Mouse (Mus musculus) NIH3T3 (cell line): Measurements from ENCODE around the gene Plxnd1.

Source experiments
- DNase-seq: peaks from one replicate; pipeline ENCODE4 v3.0.0-alpha.2; 2012; ENCODE audit warnings: low read depth

Gene Plxnd1

GRCm38 (mm10) chr6:115957681-115958080 lies 37.1 kb downstream of the Plxnd1 start:
- no peak for DNase-seq

- peak; percentile 25 for DNase-seq
Measured at GRCm38 (mm10) chr6:115956922-115957601, 37.7 kb downstream of the Plxnd1 start.

GRCm38 (mm10) chr6:115956418-115956921 lies 38.3 kb downstream of the Plxnd1 start:
- no peak for DNase-seq

- DNase-seq: no peak
Measured at GRCm38 (mm10) chr6:115955664-115956063, 39.1 kb downstream of the Plxnd1 start.

GRCm38 (mm10) chr6:115955169-115955568 lies 39.6 kb downstream of the Plxnd1 start:
- DNase-seq: no peak

GRCm38 (mm10) chr6:115954506-115955074 lies 40.2 kb downstream of the Plxnd1 start:
- no peak for DNase-seq

- DNase-seq: peak; percentile 50
Measured at GRCm38 (mm10) chr6:115946389-115946788, 48.4 kb downstream of the Plxnd1 start.

- DNase-seq: no peak
Measured at GRCm38 (mm10) chr6:115945633-115946032, 49.2 kb downstream of the Plxnd1 start.

GRCm38 (mm10) chr6:115944638-115945037 lies 50.2 kb downstream of the Plxnd1 start, which contains the start of gene H1foo:
Gene H1foo, plus strand, starts transcription at chr6:115944938.
- no peak for DNase-seq

- DNase-seq: peak; percentile 77
Measured at GRCm38 (mm10) chr6:115943498-115944427, 51.0 kb downstream of the Plxnd1 start.

- no peak for DNase-seq
Measured at GRCm38 (mm10) chr6:115941128-115941527, 53.7 kb downstream of the Plxnd1 start.

- DNase-seq: peak; percentile 34
Measured at GRCm38 (mm10) chr6:115940603-115941002, 54.2 kb downstream of the Plxnd1 start.

- no peak for DNase-seq
Measured at GRCm38 (mm10) chr6:115938798-115939197, 56.0 kb downstream of the Plxnd1 start.

- no peak for DNase-seq
Measured at GRCm38 (mm10) chr6:115938011-115938410, 56.8 kb downstream of the Plxnd1 start.

GRCm38 (mm10) chr6:115935544-115935943 lies 59.3 kb downstream of the Plxnd1 start:
- no peak for DNase-seq

GRCm38 (mm10) chr6:115932391-115932790 lies 62.4 kb downstream of the Plxnd1 start:
- DNase-seq: peak; percentile 25

GRCm38 (mm10) chr6:115931639-115932038 lies 63.2 kb downstream of the Plxnd1 start, which contains the start of gene Rho:
Gene Rho, plus strand, starts transcription at chr6:115931748.
- DNase-seq: no peak

GRCm38 (mm10) chr6:115930018-115930417 lies 64.8 kb downstream of the Plxnd1 start:
- DNase-seq: no peak

GRCm38 (mm10) chr6:115927292-115928242 lies 67.2 kb downstream of the Plxnd1 start:
- DNase-seq: no peak

GRCm38 (mm10) chr6:115926416-115926815 lies 68.4 kb downstream of the Plxnd1 start:
- no peak for DNase-seq

- peak; percentile 40 for DNase-seq
Measured at GRCm38 (mm10) chr6:115924829-115925228, 70.0 kb downstream of the Plxnd1 start.
